Mouse (Mus musculus): Measurements from ENCODE around the gene Pabpn1.

The Pabpn1 gene

GRCm38 (mm10) chr14:54893651-54894181, 1.4 kb downstream of the Pabpn1 start:
- peak; percentile 91 to 98 for DNase-seq (ENCODE audit: low spot score in 2 of 2)

DNA sequence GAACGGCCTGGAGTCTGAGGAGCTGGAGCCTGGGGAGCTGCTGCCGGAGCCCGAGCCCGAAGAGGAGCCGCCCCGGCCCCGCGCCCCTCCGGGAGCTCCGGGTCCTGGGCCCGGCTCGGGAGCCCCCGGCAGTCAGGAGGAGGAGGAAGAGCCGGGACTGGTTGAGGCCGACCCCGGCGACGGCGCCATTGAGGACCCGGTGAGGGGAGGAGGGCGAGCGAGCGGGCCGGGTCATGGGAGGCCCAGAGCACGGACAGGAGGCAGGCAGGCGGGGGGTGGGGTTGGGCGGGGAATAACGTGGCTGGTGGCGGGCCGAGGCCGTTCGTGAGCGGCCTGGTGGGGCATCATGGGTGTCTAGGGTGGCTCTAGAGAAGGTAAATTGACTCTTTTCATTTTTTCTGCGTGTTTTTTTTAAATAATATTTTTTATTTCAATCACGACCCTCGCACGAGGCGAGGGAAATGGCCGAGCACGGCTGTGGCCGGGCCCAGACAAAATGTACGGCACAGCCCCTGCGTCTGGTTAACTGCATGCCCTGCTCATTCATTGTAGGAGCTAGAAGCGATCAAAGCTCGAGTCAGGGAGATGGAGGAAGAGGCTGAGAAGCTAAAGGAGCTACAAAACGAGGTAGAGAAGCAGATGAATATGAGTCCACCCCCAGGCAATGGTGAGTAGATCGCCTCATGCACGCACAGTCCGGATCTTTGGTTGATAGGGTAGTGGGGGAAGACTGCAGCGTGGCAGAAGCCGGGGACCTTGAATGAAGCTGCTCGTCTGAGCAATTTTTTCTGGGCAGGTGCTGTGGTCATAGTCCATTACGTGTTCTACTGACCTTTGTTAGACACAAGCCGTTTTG, 2.2 kb downstream of the Pabpn1 start:
- peak in 1 of 2 experiments; percentile 22 for DNase-seq (ENCODE audit: low spot score in 2 of 2)

DNA sequence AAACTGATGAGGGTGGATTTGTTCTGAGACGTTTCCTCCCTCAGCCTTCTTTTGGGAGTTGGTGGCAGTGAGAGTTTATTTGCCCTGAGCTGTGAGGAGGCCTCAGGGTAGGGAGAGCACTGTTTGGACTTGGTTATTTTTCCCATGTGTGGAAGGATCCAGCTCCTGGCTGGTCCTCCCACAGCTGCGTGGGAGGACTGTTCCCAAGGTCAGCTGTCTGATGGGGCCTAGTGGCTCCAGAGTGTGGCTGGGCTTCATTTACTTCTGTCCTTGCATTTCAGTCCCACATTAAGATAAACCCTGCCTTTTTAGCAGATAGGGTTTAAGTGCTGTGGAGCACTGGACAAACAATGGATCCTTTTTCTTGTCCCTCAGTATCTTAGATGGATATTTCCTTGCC, 5.1 kb downstream of the Pabpn1 start:
- no peak for DNase-seq (ENCODE audit: low spot score in 2 of 2)

GRCm38 (mm10) chr14:54900383-54900782, 8.1 kb downstream of the Pabpn1 start:
- peak; percentile 52 to 68 for DNase-seq (ENCODE audit: low spot score in 2 of 2)

DNA sequence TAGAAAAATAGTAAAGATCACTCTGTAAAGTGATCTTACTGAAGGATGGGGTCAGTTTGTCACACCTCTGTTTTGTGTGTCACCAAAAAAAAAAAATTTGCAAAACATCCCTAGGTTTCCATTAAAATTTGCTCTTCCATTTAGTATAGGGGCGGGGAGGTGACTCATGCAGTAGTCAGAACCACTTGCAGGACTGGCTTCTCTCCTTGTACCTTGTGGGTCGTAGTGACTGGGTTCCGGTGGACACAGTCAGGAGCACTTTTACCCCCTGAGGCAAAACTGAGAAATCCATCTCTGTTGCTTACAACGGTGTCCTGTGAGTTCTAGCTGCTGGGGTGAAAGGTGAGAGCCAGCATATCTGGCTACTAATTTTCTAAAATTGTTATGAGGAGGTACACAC, 11.3 kb downstream of the Pabpn1 start:
- DNase-seq (ENCODE audit: low spot score in 2 of 2): no peak

DNA sequence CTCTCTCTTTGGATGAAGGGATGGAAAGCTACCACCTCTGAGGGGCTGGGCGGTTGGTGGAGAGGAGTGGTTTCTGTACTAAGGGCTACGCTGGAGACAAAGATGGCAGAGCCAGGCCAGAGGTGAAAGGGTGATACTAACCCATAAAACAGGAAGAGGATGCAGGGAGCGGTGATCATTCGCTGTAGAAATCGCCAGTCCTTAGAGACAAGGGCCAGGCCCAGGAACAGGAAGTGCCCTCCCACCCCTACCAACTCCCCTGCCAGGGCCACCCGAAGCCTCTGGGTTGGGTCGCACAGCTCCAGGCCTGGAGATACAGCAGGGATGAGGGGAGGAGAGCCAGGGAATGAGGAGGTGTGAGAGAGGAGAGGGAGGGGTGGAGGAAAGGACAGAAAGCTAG, 16.4 kb downstream of the Pabpn1 start:
- no peak for DNase-seq (ENCODE audit: low spot score in 2 of 2)

- DNase-seq (ENCODE audit: low spot score in 2 of 2): no peak
Observed at GRCm38 (mm10) chr14:54912109-54912850, 20.0 kb downstream of the Pabpn1 start.

- peak; percentile 65 to 72 for DNase-seq (ENCODE audit: low spot score in 2 of 2)
Observed at GRCm38 (mm10) chr14:54912886-54913285, 20.6 kb downstream of the Pabpn1 start, which contains the start of gene Slc22a17. Gene Slc22a17 (minus strand): TSS chr14:54913132.

- no peak for DNase-seq (ENCODE audit: low spot score in 2 of 2)
Observed at GRCm38 (mm10) chr14:54913343-54913742, 21.0 kb downstream of the Pabpn1 start.

GRCm38 (mm10) chr14:54920076-54920685, 27.9 kb downstream of the Pabpn1 start:
- DNase-seq (ENCODE audit: low spot score in 2 of 2): no peak

- no peak for DNase-seq (ENCODE audit: low spot score in 2 of 2)
Observed at GRCm38 (mm10) chr14:54924641-54925348, 32.5 kb downstream of the Pabpn1 start.

- peak; percentile 17 to 23 for DNase-seq (ENCODE audit: low spot score in 2 of 2)
Observed at GRCm38 (mm10) chr14:54925349-54926342, 33.3 kb downstream of the Pabpn1 start, which contains the start of gene Efs. Gene Efs (minus strand): TSS chr14:54926126.

DNA sequence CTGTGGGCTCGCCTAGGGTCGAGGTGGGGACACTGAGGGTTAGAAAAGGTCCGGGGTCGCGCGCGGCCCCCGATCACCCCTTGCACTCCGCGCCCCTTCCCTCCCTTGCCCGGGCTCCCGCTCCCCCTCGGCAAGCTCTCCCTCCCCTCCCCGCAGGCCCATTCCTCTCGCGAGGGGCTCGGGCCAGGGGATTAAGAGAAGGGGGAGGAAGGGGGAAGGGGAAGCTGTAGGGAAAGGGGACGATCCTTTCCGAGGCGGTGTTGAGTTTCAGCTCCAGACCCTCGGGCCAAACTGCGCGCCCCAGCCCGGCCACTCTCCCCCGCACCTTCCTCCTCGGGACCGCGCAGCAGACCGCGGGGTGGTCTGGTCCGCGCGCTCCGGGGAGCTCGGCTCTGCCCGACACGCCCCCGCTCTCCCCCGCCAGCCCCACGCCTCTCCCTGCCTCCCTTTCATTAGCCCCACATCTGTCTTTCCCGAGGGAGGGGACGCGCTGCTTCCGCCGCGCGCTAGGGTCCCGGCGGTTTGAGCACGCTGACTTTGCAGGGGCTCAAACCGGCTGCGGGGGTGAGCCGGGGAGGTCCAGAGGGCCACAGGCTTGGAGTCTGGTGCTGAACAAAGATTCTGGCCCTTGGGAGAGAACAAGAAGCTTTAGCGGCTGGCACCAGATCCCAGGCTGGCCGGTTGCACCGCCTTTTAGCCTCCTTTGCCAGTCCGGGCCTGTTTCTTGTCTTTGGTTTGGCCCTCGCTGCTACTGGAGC, 34.3 kb downstream of the Pabpn1 start:
- peak; percentile 16 to 18 for DNase-seq (ENCODE audit: low spot score in 2 of 2)

- no peak for DNase-seq (ENCODE audit: low spot score in 2 of 2)
Observed at GRCm38 (mm10) chr14:54927296-54927695, 35.0 kb downstream of the Pabpn1 start.

- DNase-seq (ENCODE audit: low spot score in 2 of 2): no peak
Observed at GRCm38 (mm10) chr14:54929801-54930200, 37.5 kb downstream of the Pabpn1 start.

- DNase-seq (ENCODE audit: low spot score in 2 of 2): no peak
Observed at GRCm38 (mm10) chr14:54930431-54930830, 38.1 kb downstream of the Pabpn1 start.

GRCm38 (mm10) chr14:54932645-54933150, 40.4 kb downstream of the Pabpn1 start, which contains the start of gene Il25:
Gene Il25 (plus strand): TSS chr14:54932695.
- no peak for DNase-seq (ENCODE audit: low spot score in 2 of 2)

DNA sequence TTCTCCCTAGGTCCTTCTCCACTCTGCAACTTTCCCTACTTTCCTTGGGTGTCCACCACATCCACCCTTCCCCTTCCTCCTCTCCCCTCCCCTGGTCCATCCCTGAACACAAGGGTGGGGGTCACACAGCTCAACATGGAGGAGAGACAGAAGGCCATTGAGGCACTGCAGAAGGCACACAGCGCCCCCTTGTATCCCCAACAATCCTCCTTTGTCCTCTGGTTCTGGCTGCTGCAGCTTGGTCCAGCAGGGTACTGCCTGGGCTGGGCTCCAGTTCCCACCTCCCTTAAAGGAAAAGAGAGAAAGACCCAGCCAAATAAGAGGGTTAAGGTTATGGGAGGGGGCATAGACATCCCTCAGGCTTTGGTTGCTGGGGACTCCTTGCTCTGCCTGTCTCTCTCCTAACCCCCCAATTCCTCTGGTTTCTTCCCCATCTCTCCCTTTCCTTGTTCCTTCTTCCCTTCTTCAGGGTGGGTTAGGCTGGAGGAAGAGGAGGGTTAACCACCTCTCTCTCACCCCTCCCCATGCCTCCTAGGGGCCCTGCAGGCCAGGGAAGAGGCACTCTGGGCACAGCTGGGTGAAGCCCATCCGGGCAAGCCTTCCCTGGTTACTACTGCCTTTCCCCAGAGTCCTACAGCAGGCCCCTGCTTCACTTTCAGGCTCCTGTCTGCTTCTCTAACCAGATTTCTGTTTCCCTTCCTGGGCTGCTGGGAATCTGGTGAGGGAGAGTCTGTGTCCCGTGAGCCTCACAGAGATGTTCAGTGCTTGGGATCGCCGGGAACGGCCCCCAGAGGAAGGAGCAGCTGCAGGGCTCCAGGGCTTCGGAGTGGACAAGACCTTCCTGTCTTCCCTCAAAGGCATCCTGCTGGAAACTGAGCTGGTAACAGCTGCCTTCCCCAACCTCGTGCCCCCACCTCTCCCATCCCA, 43.9 kb downstream of the Pabpn1 start, which contains the start of gene Cmtm5:
Cmtm5 (plus strand) TSS at position 358 of the 927 bp plus-strand sequence.
- peak; percentile 34 to 49 for DNase-seq (ENCODE audit: low spot score in 2 of 2)

Measured in frontal cortex, postnatal 25 days (tissue).